Mouse (Mus musculus) heart, adult 2 months (tissue): ENCODE measurements at regions not wholly inside any gene's neighbourhood (a gene's known extent, or its start where the extent isn't known, plus 50 kb on each side); places are given as distances from the start of the nearest gene placed in this dataset.

Experiments
- CTCF ChIP-seq: fragments of 200-600 bp; IDR thresholded peaks from 2 replicates; pipeline ENCODE4 v1.8.1; 2022; ENCODE audit warnings: antibody characterized with exemption, mild to moderate bottlenecking, moderate library complexity
- EP300 ChIP-seq: fragments of 200-500 bp; IDR thresholded peaks from 2 replicates; pipeline ENCODE4 v1.6.1; 2011; ENCODE audit warnings: low read depth, low read length, control low read depth; ENCODE audit not compliant: insufficient read depth

GRCm38 (mm10) chr17:4417686-4418085 lies 576.4 kb upstream of the Arid1b start:
- no peak for TF ChIP-seq CTCF
- no peak for TF ChIP-seq EP300
